Mouse (Mus musculus): ENCODE measurements at regions not wholly inside any gene's neighbourhood (a gene's known extent, or its start where the extent isn't known, plus 50 kb on each side); places are given as distances from the start of the nearest gene placed in this dataset.

DNA sequence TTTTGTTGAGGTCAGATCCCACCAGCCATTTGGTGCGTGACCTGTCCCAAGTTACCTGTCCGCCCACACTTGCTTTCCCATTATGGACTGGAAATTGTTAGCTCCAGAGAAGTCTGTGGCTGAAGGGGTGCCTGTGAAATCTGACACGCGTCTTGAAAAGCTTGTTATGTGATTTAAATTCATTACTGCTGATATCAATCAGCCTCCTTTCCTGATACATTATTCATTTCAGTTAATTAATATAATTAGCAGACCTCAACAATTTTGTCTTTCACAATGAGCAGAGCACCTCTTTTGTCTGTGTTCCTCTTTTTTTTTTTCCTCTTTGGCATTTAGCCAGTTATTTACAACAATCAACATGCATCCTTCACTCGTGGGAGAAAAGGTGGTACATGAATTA lies 58.6 kb upstream of the Grip1 start:
- no peak for DNase-seq (ENCODE audit: low spot score)

DNA sequence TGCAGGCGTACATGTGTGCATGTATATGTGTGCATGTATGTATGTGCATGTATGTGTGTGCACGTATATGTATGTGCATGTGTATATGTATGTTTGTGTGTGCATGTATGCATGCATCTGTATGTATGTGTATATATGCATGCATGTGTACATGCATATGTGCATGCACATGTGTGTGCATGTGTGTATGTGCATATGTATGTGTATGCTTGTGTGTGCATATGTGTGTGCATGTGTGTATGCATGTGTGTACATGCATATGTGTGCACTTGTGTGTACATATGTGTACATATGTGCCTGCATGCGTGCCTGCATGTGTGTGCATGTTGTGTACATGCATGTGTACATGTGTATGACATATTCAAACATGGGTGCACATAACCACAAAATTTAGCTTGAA lies 65.7 kb upstream of the Grip1 start:
- no peak for DNase-seq (ENCODE audit: low spot score)

DNA sequence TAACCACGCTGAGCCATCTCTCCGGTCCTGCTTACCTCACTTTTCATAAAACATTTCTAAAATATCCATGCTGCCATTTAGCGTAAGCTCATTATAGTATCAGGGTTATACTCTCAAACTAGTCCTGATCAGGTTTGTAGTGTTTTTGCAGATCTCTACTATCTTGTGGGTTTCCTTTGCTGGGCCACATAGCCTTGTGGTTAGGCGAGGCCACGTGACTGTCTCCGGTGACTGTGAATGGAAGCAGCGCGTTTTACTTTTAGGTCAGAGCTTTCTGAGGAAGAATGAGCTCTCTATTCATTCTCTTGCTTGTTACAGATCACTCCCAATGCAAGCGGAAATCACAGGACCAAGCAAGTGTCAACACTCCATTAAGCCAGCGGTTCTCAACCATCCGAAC lies 71.4 kb upstream of the Grip1 start:
- DNase-seq (ENCODE audit: low spot score): no peak

DNA sequence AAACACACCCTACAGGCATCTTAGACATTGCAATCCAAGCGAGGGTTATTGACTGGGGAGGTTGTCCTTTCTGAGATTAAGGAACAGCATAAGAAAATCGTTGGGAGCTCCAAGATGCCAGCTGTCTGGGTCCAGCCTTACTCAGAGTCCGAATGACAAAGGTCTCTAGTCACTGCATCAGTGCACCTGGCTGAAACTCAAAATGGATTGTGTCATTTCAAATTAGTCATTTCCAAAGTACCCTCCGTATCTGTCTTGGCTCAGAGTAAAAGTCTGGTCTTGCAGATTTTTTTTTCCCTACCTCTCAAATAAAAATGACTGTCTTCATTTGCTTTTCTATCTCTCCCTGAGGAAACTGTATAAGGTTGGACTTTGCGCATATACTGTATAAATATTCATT lies 85.1 kb upstream of the Grip1 start:
- no peak for DNase-seq (ENCODE audit: low spot score)

DNA sequence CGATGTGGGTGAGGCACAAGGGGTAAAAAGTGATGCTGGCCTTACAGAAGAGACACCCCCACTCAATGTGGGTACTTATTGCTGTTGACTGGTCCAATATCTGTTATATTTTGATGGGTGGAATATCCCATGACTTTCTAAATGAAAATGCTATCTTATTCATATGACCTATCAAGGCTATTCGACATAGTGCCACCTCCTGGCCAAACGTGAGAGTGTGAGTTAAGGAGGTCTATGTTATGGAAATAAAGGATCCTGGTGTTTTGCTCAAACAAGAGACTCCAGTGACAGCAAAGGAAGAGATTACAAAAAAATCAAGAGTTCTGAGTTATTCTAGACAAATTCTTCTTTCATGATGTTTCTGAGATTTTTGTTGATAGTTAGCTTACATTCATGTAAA lies 90.0 kb upstream of the Grip1 start:
- peak; percentile 45 for DNase-seq (ENCODE audit: low spot score)

DNA sequence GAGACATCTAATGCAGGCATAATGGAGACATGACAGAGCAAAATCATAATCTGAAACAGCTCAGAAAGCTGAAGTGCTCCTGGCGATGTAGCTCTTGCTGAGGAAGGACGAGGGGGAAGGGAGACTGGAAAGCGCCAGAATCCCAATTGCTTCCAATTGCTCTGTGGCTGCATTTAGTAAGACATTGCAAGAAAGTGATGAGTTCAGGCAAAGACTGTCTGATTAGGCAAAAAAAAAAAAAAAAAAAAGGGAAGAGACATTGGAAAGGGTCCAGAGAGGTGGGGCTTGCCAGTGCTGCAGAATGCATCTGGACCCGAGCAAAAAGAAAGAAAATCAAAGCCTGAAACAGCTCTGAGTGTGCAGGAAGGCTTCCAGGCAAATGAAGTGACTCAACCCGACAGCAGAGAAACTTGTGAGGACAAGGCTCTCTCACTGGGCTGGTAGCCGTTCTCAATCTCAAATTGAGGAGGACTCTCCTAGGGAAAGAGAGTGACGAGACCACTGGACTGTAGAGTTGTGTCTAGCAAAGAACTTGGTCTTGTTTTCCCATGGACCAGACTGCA lies 94.8 kb upstream of the Grip1 start:
- DNase-seq (ENCODE audit: low spot score): peak; percentile 65

DNA sequence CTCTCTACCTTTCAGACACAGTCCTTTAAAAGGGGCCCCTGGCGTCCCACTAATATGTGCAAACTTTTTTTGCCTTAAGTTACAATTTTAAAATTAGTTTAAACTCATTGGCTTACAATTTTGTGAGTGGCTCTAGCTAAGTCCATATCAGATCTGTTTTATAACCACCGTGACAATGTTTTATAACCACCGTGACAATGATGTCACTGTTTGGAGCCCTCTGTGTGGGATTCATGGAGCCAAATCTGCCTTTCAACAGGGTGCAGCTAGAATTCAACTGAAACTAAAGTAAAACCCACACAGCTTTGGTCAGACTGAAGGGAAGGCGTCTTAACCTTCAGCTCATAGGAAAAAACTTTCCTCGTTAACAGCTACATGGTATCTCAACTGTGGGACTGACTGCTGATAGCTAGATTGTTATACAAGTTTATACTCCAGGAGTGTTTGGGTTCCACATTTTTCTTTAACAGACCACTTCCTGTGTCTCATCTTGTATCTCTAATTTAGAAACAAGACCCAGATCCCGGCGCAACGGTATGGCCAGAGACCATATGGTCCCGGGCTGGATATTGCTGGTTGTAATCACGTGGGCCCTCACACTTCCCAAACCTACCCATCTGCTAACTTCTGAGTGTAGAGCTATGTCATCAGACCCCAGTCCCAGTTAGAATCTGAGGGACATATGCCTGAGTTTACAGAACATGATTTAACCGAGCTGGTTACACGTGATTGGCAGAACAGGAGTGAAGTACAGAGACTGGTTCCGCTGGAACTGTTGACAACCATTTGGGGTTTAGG lies 102.7 kb upstream of the Cand1 start:
- no peak for DNase-seq (ENCODE audit: low spot score)

DNA sequence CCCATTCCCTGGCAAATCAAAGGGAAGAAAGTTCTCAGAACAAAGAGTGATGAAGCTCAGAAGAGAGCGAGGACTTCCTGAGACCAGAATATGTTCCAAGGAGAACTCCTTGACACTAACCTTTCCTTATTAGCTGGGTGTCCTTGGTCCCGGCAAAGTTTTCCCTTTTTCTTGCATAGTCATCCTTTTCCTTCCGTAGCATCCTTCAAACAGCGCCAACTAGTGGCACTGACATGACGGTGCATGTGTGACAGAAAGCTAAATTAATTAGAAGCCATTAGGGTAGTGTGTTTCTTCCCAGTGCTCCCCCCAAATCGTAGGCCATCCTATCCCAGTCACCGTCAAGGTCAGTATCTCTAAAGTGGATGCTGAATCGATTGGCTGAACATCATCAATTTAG lies 100.5 kb upstream of the Cand1 start:
- no peak for DNase-seq (ENCODE audit: low spot score)

DNA sequence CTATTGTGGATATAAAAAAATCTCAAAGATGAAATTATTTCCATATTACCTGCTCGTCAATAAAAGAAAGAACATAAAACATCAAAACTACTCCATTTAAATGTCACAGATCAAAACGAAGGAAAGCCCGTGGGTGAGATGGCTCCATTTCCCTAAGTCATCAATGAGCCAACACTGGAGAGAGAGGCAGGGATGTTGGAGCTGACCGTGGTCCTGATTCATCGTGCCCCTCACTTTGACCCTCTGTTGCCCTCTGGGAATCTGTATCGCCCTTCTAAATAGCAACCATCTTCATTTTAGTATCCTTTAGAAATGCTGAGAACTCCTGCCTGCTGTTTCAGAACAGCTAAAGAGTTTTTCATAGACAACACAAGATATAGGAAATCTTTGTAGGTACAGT lies 87.1 kb upstream of the Cand1 start:
- DNase-seq (ENCODE audit: low spot score): no peak

DNA sequence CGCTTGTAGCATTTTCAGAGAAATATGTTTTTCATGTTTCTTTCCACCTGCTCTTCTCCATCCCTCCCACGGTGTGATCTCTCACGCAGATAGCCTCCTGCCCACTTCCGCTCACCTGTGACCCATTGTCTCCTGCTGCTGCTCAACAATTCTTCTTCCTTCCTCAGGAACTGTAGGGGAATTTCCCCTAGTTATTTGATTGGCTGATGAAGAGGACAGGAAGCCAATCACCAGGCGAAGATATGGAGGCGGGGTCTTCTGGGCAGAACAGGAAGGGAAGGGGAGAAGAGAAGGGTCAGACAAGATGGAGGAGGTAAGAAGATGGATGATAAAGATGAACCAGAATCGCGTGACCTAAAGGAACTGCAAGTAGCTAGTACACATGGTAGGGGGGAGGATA lies 80.1 kb upstream of the Cand1 start:
- DNase-seq (ENCODE audit: low spot score): no peak

DNA sequence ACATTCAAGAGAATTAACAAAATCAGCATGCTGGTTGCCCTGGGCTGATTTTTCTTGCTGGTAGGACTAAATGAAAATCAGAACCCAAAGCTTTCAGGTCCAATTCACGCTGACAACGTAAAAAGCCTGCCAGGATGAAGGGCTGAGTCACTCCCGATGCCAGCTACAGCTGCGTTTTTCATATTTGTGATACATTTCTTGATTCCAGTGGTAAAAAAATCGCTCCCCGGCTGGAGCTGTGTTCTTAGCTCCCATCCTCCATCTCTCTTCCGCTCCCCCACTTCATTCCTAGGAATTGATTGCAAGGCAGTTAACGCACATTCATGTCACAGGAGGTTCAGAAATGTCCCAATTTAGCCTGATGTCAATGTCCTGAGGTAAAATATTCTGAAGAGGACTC lies 78.6 kb upstream of the Cand1 start:
- DNase-seq (ENCODE audit: low spot score): no peak

DNA sequence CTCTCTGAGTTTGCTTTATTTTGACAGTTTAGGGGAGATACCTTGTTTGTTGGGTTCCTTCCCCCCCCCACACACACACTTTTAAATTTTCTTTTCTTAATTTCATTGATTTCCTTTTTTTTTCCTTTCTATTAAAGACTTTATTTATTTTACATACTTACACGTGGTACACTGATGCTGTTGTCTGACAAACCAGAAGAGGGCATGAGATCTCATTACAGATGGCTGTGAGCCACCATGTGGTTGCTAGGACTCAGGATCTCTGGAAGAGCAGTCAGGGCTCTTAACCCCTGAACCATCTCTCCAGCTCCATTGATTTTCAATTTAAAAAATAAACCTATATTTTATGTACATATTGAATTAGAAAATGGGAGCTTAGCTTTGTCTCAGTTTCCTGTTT lies 71.7 kb upstream of the Cand1 start:
- no peak for DNase-seq (ENCODE audit: low spot score)

DNA sequence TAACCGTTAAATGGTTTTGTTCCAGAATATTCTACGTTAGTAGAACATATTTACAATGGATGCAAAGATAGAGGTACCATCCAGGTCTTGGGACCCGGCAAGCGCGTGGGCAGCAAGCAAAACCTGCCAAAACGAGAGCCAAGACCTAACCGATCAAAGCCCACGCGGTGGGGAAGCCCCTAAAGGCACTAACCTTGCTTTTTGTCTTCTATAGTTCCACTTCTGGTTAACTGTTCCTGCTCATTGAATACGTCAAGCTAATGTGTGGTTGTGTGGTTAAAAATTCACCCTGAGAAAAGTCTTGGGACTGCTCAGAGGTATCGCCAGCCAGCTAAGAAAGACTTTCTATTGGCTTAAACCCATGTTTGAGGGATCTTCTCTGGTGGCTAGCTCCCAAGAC lies 55.9 kb upstream of the Cand1 start:
- DNase-seq (ENCODE audit: low spot score): no peak

DNA sequence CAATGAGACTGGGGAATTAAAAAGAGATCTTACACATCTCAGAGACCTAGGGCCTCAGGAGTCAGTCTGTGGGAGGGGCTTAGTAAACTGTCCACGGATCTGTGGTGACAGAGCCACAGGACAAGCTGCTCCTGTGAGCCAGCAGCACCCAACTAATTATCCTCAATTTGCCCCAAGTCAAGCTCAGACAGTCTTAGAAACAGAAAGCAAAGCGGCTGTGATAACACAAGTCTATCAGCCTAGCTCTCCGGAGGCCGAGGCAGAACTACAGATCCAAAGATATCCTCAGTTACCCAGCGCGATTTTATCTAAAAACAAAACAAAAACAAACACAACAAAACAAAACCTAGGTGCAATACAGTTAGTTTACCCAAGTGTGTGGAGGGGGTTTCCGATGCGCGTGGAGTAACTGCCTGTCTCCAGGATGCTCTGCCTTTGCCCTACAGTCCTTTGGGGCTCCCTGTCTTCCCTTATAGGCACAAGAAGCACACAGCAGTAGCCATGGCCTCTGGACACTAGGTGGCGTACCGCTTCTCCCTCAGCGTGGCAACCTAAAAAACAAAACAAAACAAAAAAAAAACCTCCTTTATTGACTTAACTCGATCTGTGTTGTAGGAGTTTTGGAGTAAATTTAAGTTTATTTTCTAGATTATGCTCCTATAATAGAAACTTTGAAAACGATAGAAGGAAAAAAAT lies 54.7 kb upstream of the Cand1 start:
- peak; percentile 78 for DNase-seq (ENCODE audit: low spot score)

DNA sequence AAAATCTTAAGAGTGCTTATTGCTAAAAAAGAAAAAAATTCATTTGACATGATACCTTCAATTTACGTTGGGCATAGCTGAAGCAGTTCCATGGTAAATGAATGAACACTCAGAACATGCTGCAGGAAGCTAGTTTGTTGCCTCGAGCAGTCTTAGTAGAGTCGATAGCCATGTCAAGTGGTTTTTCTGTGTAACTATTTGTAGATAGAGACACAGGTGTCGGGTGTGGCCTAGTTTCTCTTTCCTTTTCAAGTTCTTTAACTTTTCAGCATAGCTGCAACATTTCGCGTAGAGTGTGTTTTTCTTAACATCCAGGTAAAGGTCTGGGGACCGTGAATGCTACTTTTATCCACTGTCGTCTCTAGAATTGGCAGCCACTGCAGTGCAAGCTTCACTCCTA lies 53.5 kb upstream of the Cand1 start:
- DNase-seq (ENCODE audit: low spot score): no peak
